Mouse (Mus musculus): ENCODE measurements around the gene Cap1.

The Cap1 gene

DNA sequence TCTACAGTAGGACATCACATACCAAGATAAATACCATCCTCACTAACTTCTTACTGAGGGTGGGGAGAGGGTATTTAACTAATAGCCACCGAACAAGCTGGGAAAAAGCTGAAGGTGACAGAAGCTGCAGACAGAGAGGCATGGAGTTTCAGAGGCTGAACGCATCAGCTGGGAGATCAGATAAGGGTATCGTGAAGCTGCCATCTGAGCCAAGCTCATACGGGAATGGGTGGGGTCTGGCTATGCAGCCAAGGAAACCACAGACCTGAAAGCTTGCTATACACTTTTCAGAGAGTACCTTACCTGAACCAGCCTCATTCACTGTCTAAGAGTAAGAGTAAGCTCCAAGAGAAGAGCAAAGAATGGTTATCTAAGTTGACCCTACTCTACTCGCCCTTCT lies 12.9 kb downstream of the Cap1 start:
- Histone ChIP-seq H3K36me3 (ENCODE audit: control insufficient read depth, insufficient read depth, low read length, poor library complexity, severe bottlenecking) (peaks cover 8% of the 10 kb centered on the region), H3K27me3 (ENCODE audit: control insufficient read depth, insufficient read depth, low read length, poor library complexity, severe bottlenecking) (no peaks in the 10 kb centered on the region)
- DNase-seq (ENCODE audit: low read depth, low spot score) = no peak

DNA sequence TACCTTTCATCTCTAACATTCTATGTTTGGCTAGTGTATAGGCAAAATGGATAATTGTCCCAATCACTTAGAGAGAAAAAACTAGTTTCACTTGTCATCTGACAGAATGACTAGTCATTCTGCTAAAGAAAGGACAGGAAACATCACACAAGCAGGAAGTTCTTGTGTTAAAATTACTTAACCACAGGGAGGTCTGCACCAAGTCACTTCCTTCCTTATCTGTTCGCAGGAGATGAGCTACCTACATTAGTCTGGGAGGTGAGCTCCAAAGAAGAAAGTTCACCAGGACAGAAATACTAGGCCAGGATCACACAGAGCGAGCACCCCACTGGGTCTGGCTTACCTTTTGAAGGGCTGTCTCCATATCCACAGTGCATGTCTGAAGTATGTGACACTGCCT lies 13.9 kb downstream of the Cap1 start:
- DNase-seq (ENCODE audit: low read depth, low spot score) = peak; percentile 66
- Histone ChIP-seq H3K27me3 (ENCODE audit: control insufficient read depth, insufficient read depth, low read length, poor library complexity, severe bottlenecking) (no peaks in the 10 kb centered on the region), H3K36me3 (ENCODE audit: control insufficient read depth, insufficient read depth, low read length, poor library complexity, severe bottlenecking) (peaks cover 5% of the 10 kb centered on the region)

DNA sequence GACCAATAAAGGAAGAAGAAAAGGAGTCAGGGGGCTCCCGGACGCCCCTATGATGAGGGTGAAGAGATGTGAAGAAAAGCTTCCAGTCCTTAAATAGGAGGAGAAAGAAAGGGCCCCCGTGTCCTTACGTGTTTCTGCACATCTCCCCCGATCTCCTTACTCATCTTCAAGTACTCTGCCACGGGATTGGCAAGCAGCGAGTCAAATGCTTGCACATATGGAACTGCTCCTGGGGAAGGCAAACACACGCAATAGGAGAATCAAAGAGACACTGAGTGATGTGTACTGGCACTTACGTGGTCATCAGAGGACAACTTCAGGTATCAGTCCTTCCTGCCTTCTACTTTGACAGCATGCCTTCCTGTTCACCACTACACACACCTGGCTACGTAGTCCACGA lies 14.6 kb downstream of the Cap1 start:
- H3K27me3 ChIP-seq (ENCODE audit: control insufficient read depth, insufficient read depth, low read length, poor library complexity, severe bottlenecking) = no peaks in the 10 kb centered on the region
- DNase-seq (ENCODE audit: low read depth, low spot score) = no peak
- peaks cover 9% of the 10 kb centered on the region for H3K36me3 ChIP-seq (ENCODE audit: control insufficient read depth, insufficient read depth, low read length, poor library complexity, severe bottlenecking)

DNA sequence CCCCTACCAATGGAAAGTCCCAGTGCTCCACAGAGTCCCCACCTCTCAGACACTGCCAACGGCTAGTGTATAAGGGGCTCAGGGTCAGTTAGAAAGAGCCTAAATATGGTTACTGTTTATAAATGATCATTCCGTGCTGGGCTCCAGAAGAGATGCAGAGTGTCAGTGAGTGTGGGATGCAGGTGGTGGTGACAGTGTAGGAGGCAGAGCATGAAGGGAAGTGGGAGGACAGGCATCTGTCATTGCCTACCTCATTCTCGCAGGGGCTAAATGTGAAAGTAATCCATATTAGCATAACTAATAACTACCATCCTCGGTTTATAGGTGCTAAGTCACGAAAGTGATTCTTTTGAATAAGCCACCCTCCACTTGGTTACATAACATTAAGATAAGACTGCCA lies 15.1 kb downstream of the Cap1 start:
- Histone ChIP-seq H3K36me3 (ENCODE audit: control insufficient read depth, insufficient read depth, low read length, poor library complexity, severe bottlenecking) (peaks cover 11% of the 10 kb centered on the region), H3K27me3 (ENCODE audit: control insufficient read depth, insufficient read depth, low read length, poor library complexity, severe bottlenecking) (no peaks in the 10 kb centered on the region)
- DNase-seq (ENCODE audit: low read depth, low spot score) = no peak

DNA sequence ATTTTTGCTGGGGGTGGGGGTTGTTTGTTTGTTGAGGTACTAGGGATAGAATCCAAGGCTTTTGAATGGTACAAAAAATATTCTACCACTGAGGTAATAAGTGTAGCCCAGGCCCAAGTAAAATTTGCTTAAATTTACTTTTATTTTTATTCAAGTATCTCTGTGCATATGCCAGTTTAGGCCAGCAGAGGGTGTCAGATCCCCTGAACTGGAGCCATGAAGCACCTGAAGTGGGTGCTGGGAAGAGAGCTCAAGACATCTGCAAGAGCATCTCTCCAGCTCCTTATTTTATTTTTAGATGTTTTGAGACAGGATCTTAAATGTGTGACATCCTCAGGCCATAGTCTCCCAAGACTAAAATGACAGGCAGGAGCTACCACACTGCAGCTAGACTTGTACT lies 15.8 kb downstream of the Cap1 start:
- Histone ChIP-seq H3K27me3 (ENCODE audit: control insufficient read depth, insufficient read depth, low read length, poor library complexity, severe bottlenecking) (no peaks in the 10 kb centered on the region), H3K36me3 (ENCODE audit: control insufficient read depth, insufficient read depth, low read length, poor library complexity, severe bottlenecking) (peaks cover 15% of the 10 kb centered on the region)
- DNase-seq (ENCODE audit: low read depth, low spot score) = peak; percentile 75

DNA sequence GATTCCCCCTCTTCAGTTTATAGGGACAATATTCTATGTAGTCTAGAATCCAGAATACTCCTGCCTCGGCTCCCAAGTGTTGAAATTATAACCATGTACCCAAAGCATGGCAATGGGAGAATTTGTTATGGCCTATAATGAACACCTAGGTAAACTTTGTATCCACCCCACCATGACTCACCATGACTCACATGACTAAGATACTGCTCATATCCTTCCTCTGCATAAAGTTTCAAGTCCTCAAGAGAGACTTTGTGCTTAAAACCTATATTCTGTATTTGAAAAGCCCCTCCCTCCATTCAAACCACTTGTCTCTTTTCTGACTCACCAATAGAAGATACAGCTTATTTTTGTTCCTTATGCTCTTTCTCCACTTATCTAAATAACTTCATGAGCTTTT lies 17.8 kb downstream of the Cap1 start:
- Histone ChIP-seq H3K36me3 (ENCODE audit: control insufficient read depth, insufficient read depth, low read length, poor library complexity, severe bottlenecking) (peaks cover 25% of the 10 kb centered on the region), H3K27me3 (ENCODE audit: control insufficient read depth, insufficient read depth, low read length, poor library complexity, severe bottlenecking) (no peaks in the 10 kb centered on the region)
- DNase-seq (ENCODE audit: low read depth, low spot score) = no peak

DNA sequence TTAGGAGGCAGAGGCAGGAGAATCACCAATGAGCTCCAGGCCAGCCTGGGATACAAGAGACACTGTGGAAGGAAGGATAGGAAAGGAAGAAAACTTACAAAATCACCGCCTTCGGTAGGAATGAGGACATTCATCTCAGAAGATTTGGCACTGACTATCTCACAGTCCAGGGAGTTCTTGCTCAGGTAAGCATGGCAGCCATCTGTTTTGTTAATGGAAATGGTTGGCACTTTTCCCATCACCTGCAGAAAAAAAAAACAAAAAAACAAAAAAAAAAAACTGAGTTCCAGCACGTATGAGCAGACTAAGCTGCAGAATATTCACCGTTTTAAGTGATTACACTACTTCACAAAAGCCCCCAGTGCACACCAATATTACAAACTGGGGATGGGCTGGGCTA lies 24.0 kb downstream of the Cap1 start:
- DNase-seq (ENCODE audit: low read depth, low spot score) = no peak
- Histone ChIP-seq H3K27me3 (ENCODE audit: control insufficient read depth, insufficient read depth, low read length, poor library complexity, severe bottlenecking) (no peaks in the 10 kb centered on the region), H3K36me3 (ENCODE audit: control insufficient read depth, insufficient read depth, low read length, poor library complexity, severe bottlenecking) (peaks cover 38% of the 10 kb centered on the region)

DNA sequence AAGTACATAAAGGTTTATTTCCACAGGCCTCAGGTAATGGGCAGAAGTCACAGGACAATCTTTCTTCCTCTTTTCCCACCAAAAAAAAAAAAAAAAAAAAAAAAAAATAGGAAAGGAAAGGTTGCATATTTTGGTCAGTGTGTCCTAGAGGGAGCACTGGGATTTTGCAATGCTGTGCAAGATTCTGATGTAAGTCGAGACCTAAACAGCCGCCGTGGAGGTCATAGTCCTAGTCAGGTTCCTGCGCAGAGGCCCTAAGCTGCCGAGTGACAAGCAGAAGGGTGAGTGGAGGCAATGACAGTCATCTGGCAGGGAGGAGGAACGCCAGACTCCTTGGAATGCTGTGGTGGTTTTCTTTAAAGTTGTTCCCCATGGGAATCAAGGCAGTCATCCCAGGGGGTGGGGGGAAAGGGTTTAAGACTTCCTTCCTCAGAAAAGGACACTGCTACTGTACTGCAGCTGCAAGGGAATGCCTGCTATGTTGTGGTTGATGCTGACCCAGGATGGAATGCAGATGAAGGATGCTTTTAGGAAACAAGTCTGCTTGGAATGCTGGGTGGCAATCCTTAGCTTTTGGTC lies 26.7 kb downstream of the Cap1 start:
- Histone ChIP-seq H3K27me3 (ENCODE audit: control insufficient read depth, insufficient read depth, low read length, poor library complexity, severe bottlenecking) (no peaks in the 10 kb centered on the region), H3K36me3 (ENCODE audit: control insufficient read depth, insufficient read depth, low read length, poor library complexity, severe bottlenecking) (peaks cover 21% of the 10 kb centered on the region)
- DNase-seq (ENCODE audit: low read depth, low spot score) = no peak

DNA sequence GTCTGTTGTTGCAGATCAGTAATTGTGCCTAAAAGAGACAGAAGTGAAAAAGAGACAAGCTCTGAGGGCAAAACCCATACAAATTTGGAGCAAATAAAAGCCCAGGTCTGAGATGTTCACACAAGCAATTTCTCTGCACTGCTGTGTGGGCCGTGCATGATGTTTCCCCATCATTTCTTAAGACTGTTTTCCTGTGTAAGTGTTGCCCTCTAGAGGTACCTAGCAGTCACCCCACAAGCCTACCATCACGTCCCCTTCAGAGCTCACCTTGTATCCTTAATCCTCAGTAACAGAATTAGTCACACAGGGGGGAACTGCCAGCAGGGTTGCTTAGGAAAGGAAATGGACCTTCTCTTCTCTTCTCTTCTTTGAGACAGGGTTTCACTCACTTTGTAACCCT lies 27.9 kb downstream of the Cap1 start:
- peak; percentile 62 for DNase-seq (ENCODE audit: low read depth, low spot score)
- Histone ChIP-seq H3K27me3 (ENCODE audit: control insufficient read depth, insufficient read depth, low read length, poor library complexity, severe bottlenecking) (no peaks in the 10 kb centered on the region), H3K36me3 (ENCODE audit: control insufficient read depth, insufficient read depth, low read length, poor library complexity, severe bottlenecking) (peaks cover 18% of the 10 kb centered on the region)

DNA sequence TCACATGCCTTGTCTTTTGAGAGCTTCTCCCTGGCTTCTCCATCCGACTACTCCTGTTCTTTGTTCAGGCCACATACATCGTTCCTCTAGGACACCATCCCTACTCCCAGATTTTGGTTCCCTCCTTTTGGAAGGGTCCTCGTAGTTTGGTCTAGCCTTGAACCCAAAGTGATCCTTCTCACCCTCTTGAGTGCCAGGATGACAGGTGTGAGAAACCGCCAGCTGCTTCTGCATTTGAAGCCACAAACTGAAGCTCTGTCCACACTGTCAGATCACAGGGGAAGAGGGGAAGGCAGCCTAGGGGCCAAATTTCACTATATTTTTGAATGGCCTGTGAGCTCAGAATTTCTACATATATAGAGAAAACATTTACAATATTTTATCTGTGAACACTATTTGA lies 31.1 kb downstream of the Cap1 start:
- H3K36me3 ChIP-seq (ENCODE audit: control insufficient read depth, insufficient read depth, low read length, poor library complexity, severe bottlenecking) = peaks cover 6% of the 10 kb centered on the region
- H3K27me3 ChIP-seq (ENCODE audit: control insufficient read depth, insufficient read depth, low read length, poor library complexity, severe bottlenecking) = no peaks in the 10 kb centered on the region
- DNase-seq (ENCODE audit: low read depth, low spot score) = no peak

DNA sequence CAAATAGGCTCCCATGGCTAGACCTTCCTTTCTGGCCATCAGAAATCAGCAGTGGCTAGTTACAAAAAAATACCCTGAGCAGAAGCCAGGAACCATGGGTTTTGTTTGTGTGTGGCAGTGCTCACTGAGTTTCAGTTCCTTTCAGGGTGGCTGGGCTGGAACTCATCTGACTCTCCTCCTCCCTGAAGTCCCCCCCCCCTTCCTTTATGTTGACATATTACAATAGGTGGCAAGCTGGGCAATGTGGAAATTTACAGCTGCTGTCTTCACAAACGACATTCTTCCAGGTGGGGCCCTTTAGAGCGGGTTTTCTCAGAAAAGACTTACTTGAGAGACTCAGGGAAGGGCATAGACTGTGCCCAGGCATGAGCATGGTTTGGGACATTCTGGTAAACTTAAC lies 32.2 kb downstream of the Cap1 start:
- peaks cover 6% of the 10 kb centered on the region for H3K36me3 ChIP-seq (ENCODE audit: control insufficient read depth, insufficient read depth, low read length, poor library complexity, severe bottlenecking)
- H3K27me3 ChIP-seq (ENCODE audit: control insufficient read depth, insufficient read depth, low read length, poor library complexity, severe bottlenecking) = no peaks in the 10 kb centered on the region
- peak; percentile 88 for DNase-seq (ENCODE audit: low read depth, low spot score)

DNA sequence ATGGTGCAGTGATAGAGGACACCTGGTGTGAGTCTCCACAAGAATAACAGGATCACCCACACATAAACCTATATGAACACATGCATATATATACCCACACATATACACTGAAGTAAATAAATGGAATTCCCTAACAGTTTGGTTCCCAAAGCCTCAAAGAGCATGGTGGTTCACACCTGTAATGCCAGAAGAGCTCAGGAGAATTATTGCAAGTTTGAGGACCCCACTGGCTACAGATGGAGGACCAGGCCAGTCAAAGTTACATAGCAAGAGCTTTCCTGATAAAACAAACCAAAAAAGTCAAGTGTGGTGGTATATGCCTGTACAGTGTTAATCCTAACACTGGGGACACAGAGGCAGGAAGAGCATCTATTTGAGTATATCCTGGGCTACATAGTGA lies 34.3 kb downstream of the Cap1 start:
- no peak for DNase-seq (ENCODE audit: low read depth, low spot score)
- Histone ChIP-seq H3K27me3 (ENCODE audit: control insufficient read depth, insufficient read depth, low read length, poor library complexity, severe bottlenecking) (no peaks in the 10 kb centered on the region), H3K36me3 (ENCODE audit: control insufficient read depth, insufficient read depth, low read length, poor library complexity, severe bottlenecking) (no peaks in the 10 kb centered on the region; the same call in 1 of the 2 replicates)

DNA sequence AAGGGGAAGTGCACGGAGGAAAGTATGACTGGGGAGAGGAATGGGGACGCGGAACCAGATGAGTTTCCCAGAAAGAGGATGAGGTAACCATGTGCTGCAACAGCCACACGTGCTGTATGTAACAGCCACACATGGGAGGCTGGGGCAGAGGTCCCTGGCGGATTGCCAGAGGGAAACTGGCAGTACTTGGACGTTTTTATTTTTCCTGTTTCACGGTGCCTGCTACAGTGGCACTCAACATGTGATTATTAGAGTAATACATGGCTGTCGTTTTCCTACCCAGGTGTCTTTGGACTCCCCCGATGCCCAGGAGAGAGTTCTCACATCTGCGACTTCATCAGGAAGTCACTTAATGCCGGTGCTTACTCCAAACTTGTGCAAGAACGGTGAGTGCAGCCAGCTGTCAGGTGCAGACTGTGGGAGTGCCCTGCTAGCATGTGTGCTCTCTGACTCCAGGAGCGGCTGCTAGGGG lies 37.7 kb downstream of the Cap1 start:
- H3K36me3 ChIP-seq (ENCODE audit: control insufficient read depth, insufficient read depth, low read length, poor library complexity, severe bottlenecking) = peaks cover 2% of the 10 kb centered on the region
- DNase-seq (ENCODE audit: low read depth, low spot score) = peak; percentile 61
- H3K27me3 ChIP-seq (ENCODE audit: control insufficient read depth, insufficient read depth, low read length, poor library complexity, severe bottlenecking) = no peaks in the 10 kb centered on the region

DNA sequence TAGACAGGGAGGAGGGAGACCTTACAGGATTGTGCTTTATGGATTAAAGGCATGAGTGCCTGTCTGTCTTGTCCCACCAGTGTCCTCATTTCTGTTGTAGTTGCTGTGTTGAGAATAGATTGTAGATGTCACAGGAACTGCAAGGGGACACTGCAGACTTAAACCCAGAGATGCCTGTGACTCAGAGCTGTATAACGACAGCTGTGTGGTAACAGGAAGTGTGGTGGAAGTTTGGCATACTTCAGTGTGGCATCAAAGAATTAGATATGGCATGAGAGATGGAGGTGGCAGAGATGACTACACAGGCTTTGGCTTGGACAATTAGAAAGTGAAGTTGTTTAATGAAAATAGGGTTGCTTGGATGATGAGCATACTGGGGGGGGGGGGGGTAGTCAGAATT lies 47.4 kb downstream of the Cap1 start:
- Histone ChIP-seq H3K27me3 (ENCODE audit: control insufficient read depth, insufficient read depth, low read length, poor library complexity, severe bottlenecking) (no peaks in the 10 kb centered on the region), H3K36me3 (ENCODE audit: control insufficient read depth, insufficient read depth, low read length, poor library complexity, severe bottlenecking) (peaks cover 6% of the 10 kb centered on the region; the same call in 1 of the 2 replicates)
- no peak for DNase-seq (ENCODE audit: low read depth, low spot score)

DNA sequence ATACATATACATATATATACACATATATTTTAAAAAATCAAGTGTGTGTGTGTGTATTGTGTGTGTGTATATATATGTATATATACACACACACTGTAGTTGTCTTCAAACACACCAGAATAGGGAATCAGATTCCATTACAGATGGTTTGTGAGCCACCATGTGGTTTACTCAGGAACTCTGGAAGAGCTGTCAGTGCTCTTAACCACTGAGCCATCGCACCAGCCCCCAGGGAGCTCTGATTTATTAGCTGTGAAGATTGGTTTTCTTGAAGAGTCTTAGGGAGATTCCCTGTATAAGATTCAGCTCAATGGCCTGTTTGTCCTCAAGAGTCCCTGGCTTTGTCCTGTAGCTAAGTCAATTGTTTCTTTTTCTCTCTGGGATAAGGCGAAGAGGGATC lies 47.9 kb downstream of the Cap1 start:
- H3K36me3 ChIP-seq (ENCODE audit: control insufficient read depth, insufficient read depth, low read length, poor library complexity, severe bottlenecking) = peaks cover 6% of the 10 kb centered on the region; the same call in 1 of the 2 replicates
- no peaks in the 10 kb centered on the region for H3K27me3 ChIP-seq (ENCODE audit: control insufficient read depth, insufficient read depth, low read length, poor library complexity, severe bottlenecking)
- no peak for DNase-seq (ENCODE audit: low read depth, low spot score)

DNA sequence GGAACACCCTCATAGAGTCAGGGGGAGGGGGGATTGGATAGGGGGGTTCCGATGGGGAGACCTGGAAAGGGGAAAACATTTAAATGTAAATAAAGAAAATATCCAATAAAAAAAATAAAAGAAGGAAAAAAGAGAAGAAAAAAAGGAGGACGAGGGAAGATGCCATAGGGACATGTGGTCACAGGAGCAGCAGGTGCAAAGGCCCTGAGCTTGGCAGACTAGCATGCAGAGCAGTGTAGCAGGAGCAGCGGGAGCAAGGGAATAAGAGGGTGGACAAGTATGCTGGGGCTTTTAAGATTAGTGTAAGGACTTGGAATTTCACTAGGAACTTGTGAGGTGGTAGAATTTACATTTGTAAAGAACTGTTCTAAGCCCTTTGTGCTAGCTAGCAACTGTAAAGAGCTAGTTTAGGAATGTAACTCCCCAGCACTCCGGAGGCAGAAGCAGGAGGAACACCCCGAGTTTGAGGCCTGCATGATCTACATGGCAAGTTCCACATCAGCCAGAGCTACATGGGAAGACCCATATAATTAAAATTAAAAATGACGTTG lies 48.6 kb downstream of the Cap1 start:
- peaks cover 6% of the 10 kb centered on the region; the same call in 1 of the 2 replicates for H3K36me3 ChIP-seq (ENCODE audit: control insufficient read depth, insufficient read depth, low read length, poor library complexity, severe bottlenecking)
- H3K27me3 ChIP-seq (ENCODE audit: control insufficient read depth, insufficient read depth, low read length, poor library complexity, severe bottlenecking) = no peaks in the 10 kb centered on the region
- DNase-seq (ENCODE audit: low read depth, low spot score) = no peak
